Mouse (Mus musculus) B cell, adult (primary cell): ENCODE measurements around the gene Kif18a. TPM values are rescaled to one million over a fixed set of nuclear protein-coding genes. Genes with fewer than 3 reads are reported as not detected.

Source experiments
- total RNA-seq: library from RNA; stranded (reverse); gene quantifications from 4 replicates; pipeline ENCODE4 v1.2.4, GENCODE M21; 2023; ENCODE audit not compliant: inconsistent age

The Kif18a gene
- 17.1 to 22.0 TPM (median 17.8 TPM) in 4 replicates for total RNA-seq

GRCm38 (mm10) chr2:109280600-109281340, at the start of gene Kif18a, which contains the start of gene Mettl15:
Gene Kif18a (plus strand): TSS chr2:109280738.
Gene Mettl15 (minus strand): TSS chr2:109280748.

Other genes with a start within 250 kb of the Kif18a start
- gene Mettl15, start within 50 bp of the Kif18a start, total RNA-seq: 3.3 to 7.8 TPM (median 6.7 TPM) in 4 replicates